Mouse (Mus musculus) limb, embryonic 12.5 days (tissue): ENCODE measurements around the gene Vps11. TPM values are rescaled to one million over a fixed set of nuclear protein-coding genes. Genes with fewer than 3 reads are reported as not detected.
"Not testable (repeated sequence)": the region's sequence is repeated elsewhere in the genome, so short reads cannot be mapped to it uniquely, and the experiment has no call there.

Source experiments
- ATAC-seq: fragments of 200-750 bp; cut with Nextera tagmentation; 2 replicates; pipeline ENCODE4 v1.8.0; 2017; ENCODE audit warnings: low read depth, moderate TSS enrichment; ENCODE audit not compliant: insufficient number of reproducible peaks, insufficient read depth, low FRiP score, low TSS enrichment
- H3K27ac ChIP-seq: fragments of 300-500 bp; sonication (generic); 2 replicates; pipeline ENCODE4 v1.5.1; 2016; ENCODE audit warnings: mild to moderate bottlenecking, moderate library complexity
- H3K27me3 ChIP-seq: fragments of 300-500 bp; sonication (generic); 2 replicates; pipeline ENCODE4 v1.6.1; 2016; ENCODE audit warnings: mild to moderate bottlenecking, moderate library complexity
- H3K36me3 ChIP-seq: fragments of 300-500 bp; sonication (generic); 2 replicates; pipeline ENCODE4 v1.6.1; 2016; ENCODE audit warnings: mild to moderate bottlenecking, moderate library complexity
- H3K4me1 ChIP-seq: fragments of 300-500 bp; sonication (generic); replicated peaks from 2 replicates; pipeline ENCODE4 v1.6.1; 2016
- H3K4me2 ChIP-seq: fragments of 300-500 bp; sonication (generic); 2 replicates; pipeline ENCODE4 v1.6.1; 2016; ENCODE audit warnings: mild to moderate bottlenecking, moderate library complexity
- H3K4me3 ChIP-seq: fragments of 300-500 bp; sonication (generic); replicated peaks from 2 replicates; pipeline ENCODE4 v1.5.1; 2016; ENCODE audit warnings: mild to moderate bottlenecking
- H3K9ac ChIP-seq: fragments of 300-500 bp; sonication (generic); replicated peaks from 2 replicates; pipeline ENCODE4 v1.6.1; 2016; ENCODE audit warnings: mild to moderate bottlenecking, moderate library complexity
- H3K9me3 ChIP-seq: fragments of 300-500 bp; sonication (generic); 2 replicates; pipeline ENCODE4 v1.6.1; 2016; ENCODE audit warnings: mild to moderate bottlenecking, moderate library complexity
- WGBS: fragments of 180-500 bp; shearing (Covaris S2); methylation state at CpG from one replicate; pipeline ENCODE4 v1.1.7; 2016; 5-methylcytosine and 5-hydroxymethylcytosine counted together
- polyA plus RNA-seq: library from polyadenylated mRNA; unstranded; fragments of >200 nt; fragmentation: Nextera tagmentation; extraction: Ambion mirVana; gene quantifications from 2 replicates; pipeline ENCODE4 v1.2.1, GENCODE M21; 2016

Vps11 gene
- polyA plus RNA-seq, 1 experiment from 2014 or later: 28.9 TPM

- H3K27ac ChIP-seq: no peak overlapping the region
- H3K9me3 ChIP-seq: no peaks in the 10 kb centered on the region
- no peak for ATAC-seq
- H3K4me2 ChIP-seq: no peak overlapping the region
- 79% methylated on average over 6 of the region's 6 CpGs for WGBS
- no peaks in the 10 kb centered on the region for H3K27me3 ChIP-seq
- H3K36me3 ChIP-seq: peaks cover 9% of the 10 kb centered on the region
- H3K9ac ChIP-seq: no peak overlapping the region
- H3K4me3 ChIP-seq: no peak overlapping the region
- peaks cover 23% of the 10 kb centered on the region for H3K4me1 ChIP-seq
These were observed 37.3 kb downstream of the Vps11 start for GRCm38 (mm10) chr9:44324147-44324546.

GRCm38 (mm10) chr9:44323656-44324055 lies 37.8 kb downstream of the Vps11 start:
- not testable (repeated sequence) for H3K9me3 ChIP-seq, H3K9ac ChIP-seq, ATAC-seq, H3K36me3 ChIP-seq, H3K27ac ChIP-seq, H3K27me3 ChIP-seq, H3K4me2 ChIP-seq, H3K4me3 ChIP-seq
- whole genome bisulfite sequencing: 79% methylated on average over 3 of the region's 4 CpGs
- peaks cover 28% of the 10 kb centered on the region for H3K4me1 ChIP-seq

GRCm38 (mm10) chr9:44320799-44321133 lies 40.7 kb downstream of the Vps11 start:
- Histone ChIP-seq H3K9me3 (no peaks in the 10 kb centered on the region), H3K4me1 (peaks cover 24% of the 10 kb centered on the region), H3K27me3 (no peaks in the 10 kb centered on the region), H3K4me3 (peak overlapping the region; percentile 89), H3K36me3 (peaks cover 15% of the 10 kb centered on the region), H3K9ac (peak overlapping the region; percentile 51; the same call in 1 of the 2 replicates), H3K4me2 (peak overlapping the region; percentile 96), H3K27ac (peak overlapping the region; percentile 59; the same call in 1 of the 2 replicates)
- no peak; the same call in 1 of the 2 replicates for ATAC-seq
- 26% methylated on average over 6 of the region's 6 CpGs for WGBS

- H3K9me3 ChIP-seq: no peaks in the 10 kb centered on the region
- H3K4me1 ChIP-seq: peaks cover 21% of the 10 kb centered on the region
- peak within 1 kb of the TSS; percentile 89 for H3K4me3 ChIP-seq
- under 1% methylated on average over 66 of the region's 67 CpGs for WGBS
- H3K36me3 ChIP-seq: peaks cover 21% of the 10 kb centered on the region
- ATAC-seq: peak; percentile 95
- no peaks in the 10 kb centered on the region for H3K27me3 ChIP-seq
- H3K4me2 ChIP-seq: peak within 1 kb of the TSS; percentile 96
- H3K27ac ChIP-seq: peak within 1 kb of the TSS; percentile 59; the same call in 1 of the 2 replicates
- peak within 1 kb of the TSS; percentile 80 for H3K9ac ChIP-seq
These were observed 41.3 kb downstream of the Vps11 start, which contains the start of gene C2cd2l for GRCm38 (mm10) chr9:44319887-44320798. C2cd2l (minus strand) TSS chr9:44320285.

- Histone ChIP-seq H3K27ac (peak overlapping the region; percentile 41; the same call in 1 of the 2 replicates), H3K9ac (peak overlapping the region; percentile 80), H3K4me2 (peak overlapping the region; percentile 96), H3K36me3 (peaks cover 29% of the 10 kb centered on the region), H3K27me3 (no peaks in the 10 kb centered on the region), H3K4me3 (peak overlapping the region; percentile 89), H3K9me3 (no peaks in the 10 kb centered on the region), H3K4me1 (peaks cover 21% of the 10 kb centered on the region)
- ATAC-seq: peak; percentile 22; the same call in 1 of the 2 replicates
- 3% methylated on average over 37 of the region's 37 CpGs for WGBS
These were observed 42.2 kb downstream of the Vps11 start for GRCm38 (mm10) chr9:44319105-44319886.

GRCm38 (mm10) chr9:44318826-44319095 lies 42.7 kb downstream of the Vps11 start:
- H3K36me3 ChIP-seq: peaks cover 35% of the 10 kb centered on the region
- WGBS: 28% methylated on average over 3 of the region's 3 CpGs
- no peak for ATAC-seq
- H3K27me3 ChIP-seq: no peaks in the 10 kb centered on the region
- peak overlapping the region; percentile 96 for H3K4me2 ChIP-seq
- H3K4me1 ChIP-seq: peaks cover 21% of the 10 kb centered on the region
- no peak overlapping the region for H3K27ac ChIP-seq
- H3K9ac ChIP-seq: peak overlapping the region; percentile 80; the same call in 1 of the 2 replicates
- H3K9me3 ChIP-seq: no peaks in the 10 kb centered on the region
- H3K4me3 ChIP-seq: peak overlapping the region; percentile 89

GRCm38 (mm10) chr9:44318076-44318825 lies 43.2 kb downstream of the Vps11 start:
- no peaks in the 10 kb centered on the region for H3K27me3 ChIP-seq
- peaks cover 40% of the 10 kb centered on the region for H3K36me3 ChIP-seq
- 74% methylated on average over 5 of the region's 5 CpGs for WGBS
- H3K4me2 ChIP-seq: peak overlapping the region; percentile 96
- H3K9me3 ChIP-seq: no peaks in the 10 kb centered on the region
- no peak for ATAC-seq
- peak overlapping the region; percentile 89; the same call in 1 of the 2 replicates for H3K4me3 ChIP-seq
- H3K4me1 ChIP-seq: peaks cover 21% of the 10 kb centered on the region
- H3K9ac ChIP-seq: no peak overlapping the region
- H3K27ac ChIP-seq: no peak overlapping the region

GRCm38 (mm10) chr9:44317452-44317851 lies 44.0 kb downstream of the Vps11 start:
- Histone ChIP-seq H3K9ac (no peak overlapping the region), H3K27ac (no peak overlapping the region), H3K4me1 (peaks cover 21% of the 10 kb centered on the region), H3K4me3 (no peak overlapping the region), H3K27me3 (no peaks in the 10 kb centered on the region), H3K4me2 (0 out of 2 replicates have a peak overlapping the region, but pooled peaks have one; percentile 2), H3K9me3 (no peaks in the 10 kb centered on the region), H3K36me3 (peaks cover 48% of the 10 kb centered on the region)
- WGBS: 55% methylated on average over 4 of the region's 4 CpGs
- no peak for ATAC-seq

- no peak for ATAC-seq
These were observed 46.6 kb downstream of the Vps11 start for GRCm38 (mm10) chr9:44314910-44315309.

GRCm38 (mm10) chr9:44314257-44314547 lies 47.3 kb downstream of the Vps11 start:
- Histone ChIP-seq H3K9ac (no peak overlapping the region), H3K4me3 (no peak overlapping the region), H3K36me3 (peaks cover 55% of the 10 kb centered on the region), H3K27ac (no peak overlapping the region), H3K27me3 (0 out of 2 replicates have a peak, but pooled peaks cover 11% of the 10 kb centered on the region), H3K4me1 (peaks cover 21% of the 10 kb centered on the region), H3K9me3 (no peaks in the 10 kb centered on the region), H3K4me2 (no peak overlapping the region)
- 76% methylated on average over 4 of the region's 4 CpGs for WGBS
- ATAC-seq: no peak

More at GRCm38 (mm10) chr9:44314910-44315309, 46.6 kb downstream of the Vps11 start:
- Histone ChIP-seq H3K27ac (no peak overlapping the region), H3K4me3 (no peak overlapping the region), H3K9me3 (no peaks in the 10 kb centered on the region), H3K27me3 (0 out of 2 replicates have a peak, but pooled peaks cover 11% of the 10 kb centered on the region), H3K4me1 (peaks cover 24% of the 10 kb centered on the region), H3K36me3 (peaks cover 55% of the 10 kb centered on the region), H3K9ac (no peak overlapping the region), H3K4me2 (no peak overlapping the region)
- WGBS: 91% methylated on average over 18 of the region's 18 CpGs
